Mouse (Mus musculus): ENCODE results near the gene Cnn3. TPM values are rescaled to one million over a fixed set of nuclear protein-coding genes. Genes with fewer than 3 reads are reported as not detected.

Gene Cnn3
- polyA plus RNA-seq, 1 experiment = 64.4 TPM

- WGBS = 75% methylated on average over 5 of the region's 5 CpGs
- no peak overlapping the region for H3K4me3 ChIP-seq (replicated peaks; ENCODE audit: control insufficient read depth, low read depth, low read length)
- H3K27ac ChIP-seq (ENCODE audit: control insufficient read depth, insufficient read depth, low read depth, low read length, poor library complexity) = no peak overlapping the region
- no peak for TF ChIP-seq CTCF (IDR thresholded peaks at IDR 0.05; ENCODE audit: control insufficient read depth, insufficient read depth, low read length)
- TF ChIP-seq POLR2A (IDR thresholded peaks at IDR 0.05; ENCODE audit: borderline replicate concordance, control insufficient read depth, low read depth, low read length) = no peak
- H3K4me1 ChIP-seq (ENCODE audit: control insufficient read depth, insufficient read depth, low read length) = no peaks in the 10 kb centered on the region; the same call in 1 of the 2 replicates
Measured at GRCm38 (mm10) chr3:121492026-121492425, 65.7 kb downstream of the Cnn3 start.

- WGBS = 45% methylated on average over 7 of the region's 7 CpGs
- H3K4me3 ChIP-seq (replicated peaks; ENCODE audit: control insufficient read depth, low read depth, low read length) = peak overlapping the region; percentile 60
Measured at GRCm38 (mm10) chr3:121493997-121494421, 67.7 kb downstream of the Cnn3 start.

DNA sequence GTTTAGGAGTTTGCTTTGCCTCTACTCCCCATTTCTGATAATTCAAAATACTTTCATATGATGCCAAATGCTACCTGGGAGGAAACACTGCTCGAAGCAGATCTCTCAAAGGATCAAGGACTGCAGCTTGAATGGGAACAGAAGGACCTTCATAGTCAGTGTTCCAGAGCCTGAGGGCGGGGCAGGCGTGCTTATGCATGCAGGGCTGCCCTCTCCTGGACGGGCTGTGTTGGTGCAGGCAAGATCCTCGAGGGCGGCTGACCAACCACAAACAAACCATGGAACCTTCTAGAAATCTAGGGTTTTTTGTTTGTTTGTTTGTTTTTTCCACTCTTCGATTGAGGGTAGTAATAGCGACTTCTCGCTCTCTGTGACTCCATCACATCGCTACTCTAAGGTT lies 73.9 kb downstream of the Cnn3 start:
- H3K27ac ChIP-seq (ENCODE audit: control insufficient read depth, insufficient read depth, low read depth, low read length, poor library complexity) = no peak overlapping the region
- H3K4me1 ChIP-seq (ENCODE audit: control insufficient read depth, insufficient read depth, low read length) = no peaks in the 10 kb centered on the region
- H3K4me3 ChIP-seq (replicated peaks; ENCODE audit: control insufficient read depth, low read depth, low read length) = no peak overlapping the region
- WGBS = 20% methylated on average over 10 of the region's 10 CpGs
- TF ChIP-seq CTCF (IDR thresholded peaks at IDR 0.05; ENCODE audit: control insufficient read depth, insufficient read depth, low read length) (peak; percentile 91), POLR2A (IDR thresholded peaks at IDR 0.05; ENCODE audit: borderline replicate concordance, control insufficient read depth, low read depth, low read length) (no peak)

More at GRCm38 (mm10) chr3:121493997-121494421, 67.7 kb downstream of the Cnn3 start:
- Histone ChIP-seq H3K4me1 (ENCODE audit: control insufficient read depth, insufficient read depth, low read length) (no peaks in the 10 kb centered on the region; the same call in 1 of the 2 replicates), H3K27ac (ENCODE audit: control insufficient read depth, insufficient read depth, low read depth, low read length, poor library complexity) (no peak overlapping the region)
- TF ChIP-seq CTCF (IDR thresholded peaks at IDR 0.05; ENCODE audit: control insufficient read depth, insufficient read depth, low read length) (no peak), POLR2A (IDR thresholded peaks at IDR 0.05; ENCODE audit: borderline replicate concordance, control insufficient read depth, low read depth, low read length) (no peak)

- TF ChIP-seq CTCF (IDR thresholded peaks at IDR 0.05; ENCODE audit: control insufficient read depth, insufficient read depth, low read length) (no peak), POLR2A (IDR thresholded peaks at IDR 0.05; ENCODE audit: borderline replicate concordance, control insufficient read depth, low read depth, low read length) (no peak)
- Histone ChIP-seq H3K4me3 (replicated peaks; ENCODE audit: control insufficient read depth, low read depth, low read length) (no peak overlapping the region), H3K27ac (ENCODE audit: control insufficient read depth, insufficient read depth, low read depth, low read length, poor library complexity) (no peak overlapping the region), H3K4me1 (ENCODE audit: control insufficient read depth, insufficient read depth, low read length) (no peaks in the 10 kb centered on the region)
- 83% methylated on average over 5 of the region's 5 CpGs for WGBS
Measured at GRCm38 (mm10) chr3:121500734-121501133, 74.4 kb downstream of the Cnn3 start.

GRCm38 (mm10) chr3:121504927-121505487 lies 78.7 kb downstream of the Cnn3 start:
- 83% methylated on average over 8 of the region's 8 CpGs for WGBS
- no peak for TF ChIP-seq POLR2A (IDR thresholded peaks at IDR 0.05; ENCODE audit: borderline replicate concordance, control insufficient read depth, low read depth, low read length)
- TF ChIP-seq CTCF (IDR thresholded peaks at IDR 0.05; ENCODE audit: control insufficient read depth, insufficient read depth, low read length) = no peak
- no peaks in the 10 kb centered on the region for H3K4me1 ChIP-seq (ENCODE audit: control insufficient read depth, insufficient read depth, low read length)
- no peak overlapping the region for H3K4me3 ChIP-seq (replicated peaks; ENCODE audit: control insufficient read depth, low read depth, low read length)
- H3K27ac ChIP-seq (ENCODE audit: control insufficient read depth, insufficient read depth, low read depth, low read length, poor library complexity) = no peak overlapping the region

DNA sequence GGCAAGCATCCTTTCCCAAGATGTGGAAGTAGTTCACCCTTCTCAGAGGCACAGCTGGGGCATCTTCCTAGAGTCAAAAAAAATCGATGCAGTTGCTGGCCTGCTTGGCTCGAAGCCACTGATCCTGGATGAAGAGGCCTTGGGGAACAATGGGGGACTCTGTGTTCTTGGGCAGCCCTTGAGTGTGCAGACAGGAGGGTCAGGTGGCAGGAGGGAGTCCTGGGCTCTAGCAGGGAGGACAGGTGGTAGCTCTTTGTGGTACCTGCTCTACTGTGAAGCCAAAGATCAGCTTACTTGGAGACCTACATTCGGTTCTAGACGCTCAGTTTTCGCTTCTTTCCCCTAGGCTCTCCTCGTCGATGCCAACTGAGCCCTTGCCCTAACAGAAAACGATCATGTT lies 79.9 kb downstream of the Cnn3 start:
- TF ChIP-seq POLR2A (IDR thresholded peaks at IDR 0.05; ENCODE audit: borderline replicate concordance, control insufficient read depth, low read depth, low read length) = no peak
- TF ChIP-seq CTCF (IDR thresholded peaks at IDR 0.05; ENCODE audit: control insufficient read depth, insufficient read depth, low read length) = no peak
- H3K27ac ChIP-seq (ENCODE audit: control insufficient read depth, insufficient read depth, low read depth, low read length, poor library complexity) = no peak overlapping the region; the same call in 1 of the 2 replicates
- H3K4me3 ChIP-seq (replicated peaks; ENCODE audit: control insufficient read depth, low read depth, low read length) = no peak overlapping the region
- 77% methylated on average over 8 of the region's 8 CpGs for WGBS
- no peaks in the 10 kb centered on the region for H3K4me1 ChIP-seq (ENCODE audit: control insufficient read depth, insufficient read depth, low read length)

- Histone ChIP-seq H3K27ac (ENCODE audit: control insufficient read depth, insufficient read depth, low read depth, low read length, poor library complexity) (no peak overlapping the region), H3K4me1 (ENCODE audit: control insufficient read depth, insufficient read depth, low read length) (no peaks in the 10 kb centered on the region), H3K4me3 (replicated peaks; ENCODE audit: control insufficient read depth, low read depth, low read length) (no peak overlapping the region)
- no peak for TF ChIP-seq CTCF (IDR thresholded peaks at IDR 0.05; ENCODE audit: control insufficient read depth, insufficient read depth, low read length)
- TF ChIP-seq POLR2A (IDR thresholded peaks at IDR 0.05; ENCODE audit: borderline replicate concordance, control insufficient read depth, low read depth, low read length) = no peak
- 88% methylated on average over 7 of the region's 7 CpGs for WGBS
Measured at GRCm38 (mm10) chr3:121506756-121507155, 80.5 kb downstream of the Cnn3 start.

GRCm38 (mm10) chr3:121507678-121508077 lies 81.4 kb downstream of the Cnn3 start:
- Histone ChIP-seq H3K4me3 (replicated peaks; ENCODE audit: control insufficient read depth, low read depth, low read length) (no peak overlapping the region), H3K27ac (ENCODE audit: control insufficient read depth, insufficient read depth, low read depth, low read length, poor library complexity) (no peak overlapping the region), H3K4me1 (ENCODE audit: control insufficient read depth, insufficient read depth, low read length) (no peaks in the 10 kb centered on the region)
- TF ChIP-seq CTCF (IDR thresholded peaks at IDR 0.05; ENCODE audit: control insufficient read depth, insufficient read depth, low read length) (no peak), POLR2A (IDR thresholded peaks at IDR 0.05; ENCODE audit: borderline replicate concordance, control insufficient read depth, low read depth, low read length) (no peak)
- 76% methylated on average over 14 of the region's 14 CpGs for WGBS

Other genes starting within 250 kb of the Cnn3 start
- gene Tmem56, start 143.4 kb upstream of the Cnn3 start, polyA plus RNA-seq (2011; ENCODE audit: insufficient read depth, insufficient read length, low replicate concordance, missing spikeins) = 8.9 and 14.8 TPM in 2 replicates
- gene Alg14, start 134.7 kb upstream of the Cnn3 start, polyA plus RNA-seq (2011; ENCODE audit: insufficient read depth, insufficient read length, low replicate concordance, missing spikeins) = 4.7 and 5.7 TPM in 2 replicates
- 1.3 TPM in 1 of 2 replicates, not detected in the other for gene Slc44a3, start 105.9 kb downstream of the Cnn3 start, polyA plus RNA-seq (2011; ENCODE audit: insufficient read depth, insufficient read length, low replicate concordance, missing spikeins)
- gene 4930432M17Rik, start 244.3 kb downstream of the Cnn3 start, polyA plus RNA-seq (2011; ENCODE audit: insufficient read depth, insufficient read length, low replicate concordance, missing spikeins) = not detected in 2 replicates